Mouse (Mus musculus) testis, adult 2 months (tissue): Measurements from ENCODE around the gene Fam120a.

Experiments
- CTCF ChIP-seq: fragments of 200-500 bp; IDR thresholded peaks from 2 replicates; pipeline ENCODE4 v1.5.1; 2012; ENCODE audit warnings: low read depth, mild to moderate bottlenecking, inconsistent platforms, low read length, moderate library complexity; ENCODE audit not compliant: control insufficient read depth, insufficient read depth, insufficient replicate concordance
- POLR2A ChIP-seq: fragments of 200-500 bp; IDR thresholded peaks from 2 replicates; pipeline ENCODE4 v1.6.1; 2012; ENCODE audit warnings: low read depth, mild to moderate bottlenecking, inconsistent platforms, low read length, moderate library complexity; ENCODE audit not compliant: control insufficient read depth

- TF ChIP-seq CTCF (no peak), POLR2A (no peak)
Measured at GRCm38 (mm10) chr13:48911426-48911825, 56.4 kb downstream of the Fam120a start.
